ENCODE assay signal across 17 mouse cellular contexts in genomic region chr12:16793371-16793770, GRCm38 (mm10).
"Had no signal": no experiment of that assay in that cellular context is flagged by ENCODE, and none has a peak within 500 bp of the region (broad histone marks: within the 10 kb centered on the region; RNA-seq: fewer than 3 reads in every experiment).

No protein-coding gene starts in this region.

- H3K4me3 ChIP-seq: neural tube, embryonic 12.5 days; neural tube, embryonic 13.5 days; neural tube, embryonic 15.5 days; stomach, embryonic 15.5 days had no signal

- H3K9ac ChIP-seq: neural tube, embryonic 12.5 days; neural tube, embryonic 13.5 days; neural tube, embryonic 15.5 days; stomach, embryonic 15.5 days had no signal

- H3K36me3 ChIP-seq: neural tube, embryonic 12.5 days; neural tube, embryonic 13.5 days; neural tube, embryonic 15.5 days; stomach, embryonic 15.5 days had no signal

- DNase-seq: retina, postnatal 1 day; right cerebral cortex, adult 18-20 months; right cerebral cortex, postnatal 14 days; right cerebral cortex, postnatal 25 days; right cerebral cortex, postnatal 4 days; spleen, adult 18-20 months; thymus, adult 18-20 months; thymus, adult 2 months; thymus, postnatal 14 days; thymus, postnatal 25 days; thymus, postnatal 36 days; thymus, postnatal 4 days had no signal

- H3K27me3 ChIP-seq: neural tube, embryonic 12.5 days; neural tube, embryonic 13.5 days; neural tube, embryonic 15.5 days; stomach, embryonic 15.5 days had no signal

- H3K4me2 ChIP-seq: neural tube, embryonic 12.5 days; neural tube, embryonic 13.5 days; neural tube, embryonic 15.5 days; stomach, embryonic 15.5 days had no signal

- H3K9me3 ChIP-seq: neural tube, embryonic 12.5 days; neural tube, embryonic 13.5 days; neural tube, embryonic 15.5 days; stomach, embryonic 15.5 days had no signal

- H3K27ac ChIP-seq: neural tube, embryonic 12.5 days; neural tube, embryonic 13.5 days; neural tube, embryonic 15.5 days; stomach, embryonic 15.5 days; stomach, postnatal 0 days had no signal

- H3K4me1 ChIP-seq: neural tube, embryonic 15.5 days; stomach, embryonic 15.5 days had no signal
